Mouse (Mus musculus) granulocyte monocyte progenitor cell, adult 5-6 weeks (primary cell): Measurements from ENCODE around the gene Ankrd27. TPM values are rescaled to one million over a fixed set of nuclear protein-coding genes. Genes with fewer than 3 reads are reported as not detected.
"Not testable (repeated sequence)": the region's sequence is repeated elsewhere in the genome, so short reads cannot be mapped to it uniquely, and the experiment has no call there.

ENCODE experiments used
- ATAC-seq: replicated peaks from 2 replicates; pipeline ENCODE4 v1.8.0; 2016; ENCODE audit warnings: mild to moderate bottlenecking, moderate TSS enrichment, inconsistent platforms; ENCODE audit not compliant: poor library complexity, severe bottlenecking
- total RNA-seq, 2 experiments: library from RNA; stranded (forward) in 1 of 2; stranded (reverse) in 1 of 2; fragments of 200-712, 200-1000 nt in 1 of 2; fragments of >200 nt in 1 of 2; fragmentation: Nextera tagmentation in 1 of 2; gene quantifications; 2 replicates each; pipeline ENCODE4 v1.2.3; 2014 to 2017

Ankrd27 gene
- total RNA-seq (2014; fragmentation: Nextera tagmentation) (40.4 and 66.7 TPM in 2 replicates), total RNA-seq (2017) (40.0 and 49.7 TPM in 2 replicates)

GRCm38 (mm10) chr7:35586055-35586905, at the start of gene Ankrd27:
Ankrd27 (plus strand) TSS chr7:35586244.
- ATAC-seq = peak; percentile 74

GRCm38 (mm10) chr7:35537562-35537961, 48.5 kb upstream of the Ankrd27 start, which contains the start of gene Tdrd12:
Tdrd12 (minus strand) TSS chr7:35537745.
- peak; percentile 55; the same call in 1 of the 2 replicates for ATAC-seq

- ATAC-seq = peak; percentile 92
These were observed 40.2 kb upstream of the Ankrd27 start for GRCm38 (mm10) chr7:35545881-35546280.

- ATAC-seq = no peak
These were observed 32.1 kb upstream of the Ankrd27 start for GRCm38 (mm10) chr7:35553751-35554604.

- peak; percentile 31 for ATAC-seq
These were observed 31.4 kb upstream of the Ankrd27 start for GRCm38 (mm10) chr7:35554605-35555175.

- peak; percentile 66 for ATAC-seq
These were observed 30.5 kb upstream of the Ankrd27 start for GRCm38 (mm10) chr7:35555224-35556204.

GRCm38 (mm10) chr7:35556205-35556603, 29.8 kb upstream of the Ankrd27 start, which contains the start of gene Nudt19:
Nudt19 (minus strand) TSS chr7:35556304.
- ATAC-seq = no peak

GRCm38 (mm10) chr7:35556905-35557304, 29.1 kb upstream of the Ankrd27 start:
- ATAC-seq = no peak

GRCm38 (mm10) chr7:35557577-35557976, 28.5 kb upstream of the Ankrd27 start:
- peak; percentile 39 for ATAC-seq

- no peak for ATAC-seq
These were observed 27.4 kb upstream of the Ankrd27 start for GRCm38 (mm10) chr7:35558681-35559080.

- ATAC-seq = no peak; the same call in 1 of the 2 replicates
These were observed 26.2 kb upstream of the Ankrd27 start for GRCm38 (mm10) chr7:35559838-35560237.

GRCm38 (mm10) chr7:35563071-35563470, 23.0 kb upstream of the Ankrd27 start:
- ATAC-seq = no peak

- no peak for ATAC-seq
These were observed 21.8 kb upstream of the Ankrd27 start for GRCm38 (mm10) chr7:35564067-35564865.

- ATAC-seq = not testable (repeated sequence)
These were observed 21.2 kb upstream of the Ankrd27 start for GRCm38 (mm10) chr7:35564872-35565271.

- ATAC-seq = not testable (repeated sequence)
These were observed 20.1 kb upstream of the Ankrd27 start for GRCm38 (mm10) chr7:35565965-35566364.

GRCm38 (mm10) chr7:35569724-35570123, 16.3 kb upstream of the Ankrd27 start:
- ATAC-seq = not testable (repeated sequence)

- ATAC-seq = not testable (repeated sequence)
These were observed 15.2 kb upstream of the Ankrd27 start for GRCm38 (mm10) chr7:35570883-35571282.

- ATAC-seq = peak; percentile 79
These were observed 6.2 kb upstream of the Ankrd27 start for GRCm38 (mm10) chr7:35579849-35580248.
